Mouse (Mus musculus) mouse embryonic stem cell (cell line): ENCODE results near the gene Mtmr12.

ENCODE experiments used
- in situ Hi-C, 2 experiments: fragments of 300-500 bp; cut with MboI; formaldehyde crosslinking; loops; 1 replicate in 1 of 2; 3 replicates in 1 of 2; pipeline ENCODE4 v1.14.3; 2019 to 2020; ENCODE audit warnings: low sequenced_read_pairs in 2 of 2, low pct_unique_long_range_greater_than_20kb in 1 of 2, mixed read lengths in 1 of 2; ENCODE audit not compliant: unreplicated experiment in 1 of 2

Gene Mtmr12

DNA sequence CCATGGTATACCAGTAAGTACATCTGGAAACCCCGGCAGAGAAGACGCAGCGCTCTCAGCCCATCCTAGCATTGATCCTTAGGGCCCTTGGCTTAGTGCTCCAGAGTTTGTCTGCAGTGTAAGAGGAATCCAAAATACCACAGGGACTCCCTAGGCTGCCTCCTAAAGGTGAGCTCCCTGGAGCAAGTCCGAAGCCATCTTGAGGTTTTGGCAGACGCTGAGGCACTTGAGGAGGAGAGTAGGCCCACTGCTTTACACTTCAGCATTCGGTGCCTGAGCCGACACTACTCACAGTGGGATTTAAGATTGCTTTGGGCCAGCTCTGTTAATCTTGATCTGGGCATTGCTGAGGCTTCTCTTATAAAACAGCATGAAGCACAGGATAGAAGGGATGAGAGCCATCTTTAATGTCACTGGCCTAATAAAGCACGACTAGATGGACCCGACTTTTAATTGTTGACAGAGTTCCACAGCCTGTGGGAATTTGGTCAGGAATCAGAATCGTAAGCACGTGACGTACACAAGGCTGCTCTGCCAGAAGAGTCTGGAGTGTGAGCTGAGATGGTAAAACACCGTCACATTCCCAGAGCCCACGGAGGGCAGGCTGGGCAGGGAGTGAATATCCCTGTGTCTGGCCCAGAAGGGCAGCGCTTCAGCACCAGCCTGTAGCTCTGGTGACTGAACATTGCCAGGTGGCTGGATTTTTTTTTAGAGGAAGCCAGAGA is 46.8 kb downstream of the Mtmr12 start:
- in situ Hi-C loops: no loop called here

GRCm38 (mm10) chr15:12252141-12252489 is 47.3 kb downstream of the Mtmr12 start:
- in situ Hi-C loops: no loop called here

GRCm38 (mm10) chr15:12257730-12258494 is 53.1 kb downstream of the Mtmr12 start:
- in situ Hi-C loops: no loop called here

- in situ Hi-C loops: no loop called here
These were observed 58.2 kb downstream of the Mtmr12 start for GRCm38 (mm10) chr15:12263056-12263455.

DNA sequence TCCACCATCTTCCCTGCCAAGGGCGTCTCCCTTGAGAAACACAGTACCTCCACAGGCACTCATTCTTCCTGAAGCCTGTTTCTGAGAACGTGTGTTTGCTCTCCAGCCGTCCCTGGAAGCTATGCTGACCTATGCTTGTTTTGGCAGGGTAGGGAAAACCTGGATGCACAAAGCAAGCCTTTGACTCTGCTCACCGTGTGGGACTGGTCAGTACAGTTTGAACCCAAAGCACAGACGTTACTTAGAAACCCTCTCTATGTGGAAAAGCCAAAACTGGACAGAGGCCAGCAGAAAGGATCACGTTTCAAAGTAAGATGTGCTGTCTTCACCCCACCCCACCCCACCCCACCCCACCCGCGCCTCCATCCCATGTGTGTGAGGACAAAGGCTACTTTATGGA is 61.6 kb downstream of the Mtmr12 start:
- in situ Hi-C loops: no loop called here

DNA sequence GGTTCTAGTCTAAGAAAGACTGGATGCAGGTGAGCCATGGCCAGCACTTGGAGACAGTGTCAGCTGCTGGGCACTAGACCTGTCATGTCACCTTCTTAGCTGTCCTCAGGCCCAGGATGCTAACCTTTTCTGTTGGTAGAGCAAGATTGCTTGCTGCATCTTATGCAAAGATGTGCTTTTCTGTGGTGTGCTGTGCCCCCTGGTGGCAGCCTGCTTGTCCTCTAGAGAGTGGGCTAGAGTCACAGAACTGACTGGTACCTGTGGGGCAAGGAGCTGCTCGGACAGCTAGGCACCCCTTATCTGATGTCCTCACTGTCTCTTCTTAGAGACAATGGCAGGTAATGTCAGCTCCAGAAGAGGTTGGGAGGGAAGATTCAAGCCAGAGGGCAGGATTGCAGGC is 63.2 kb downstream of the Mtmr12 start:
- in situ Hi-C loops: no loop called here

- in situ Hi-C loops: no loop called here
These were observed 66.5 kb downstream of the Mtmr12 start for GRCm38 (mm10) chr15:12271340-12271739.

DNA sequence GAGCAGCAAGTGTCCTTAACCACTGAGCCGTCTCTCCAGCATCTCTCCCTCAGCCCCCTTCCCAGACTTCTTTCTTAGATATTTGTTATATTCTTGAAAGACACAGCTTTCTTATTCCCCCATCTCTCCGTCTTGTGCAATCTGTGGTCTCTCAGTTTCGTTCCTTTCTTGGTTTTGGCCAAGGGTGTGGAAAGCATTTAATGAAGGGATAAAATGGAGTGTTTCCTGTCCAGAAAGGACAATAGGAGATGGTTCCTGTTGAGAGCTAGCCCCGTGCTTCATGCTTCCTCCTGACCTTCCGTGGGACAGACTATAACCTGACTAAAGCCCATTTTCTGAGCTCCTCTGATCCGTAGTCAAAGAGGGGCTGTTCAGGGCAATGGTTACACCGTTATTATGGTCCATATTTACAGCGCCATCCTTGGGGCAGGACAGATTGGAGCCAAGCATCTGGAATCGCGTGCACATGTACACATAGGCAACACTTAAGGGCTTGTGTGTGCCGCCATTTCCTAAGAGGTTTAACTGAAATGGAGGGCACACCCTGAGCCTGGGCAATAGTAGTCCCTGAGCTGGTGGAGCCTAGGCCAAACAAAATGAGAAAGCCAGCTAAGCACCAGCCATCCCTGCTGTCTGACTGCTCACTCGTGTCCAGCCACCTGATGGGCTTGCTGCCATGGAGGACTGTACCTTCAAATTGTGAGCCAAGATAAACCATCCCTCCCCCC is 68.7 kb downstream of the Mtmr12 start:
- in situ Hi-C loops: no loop called here

DNA sequence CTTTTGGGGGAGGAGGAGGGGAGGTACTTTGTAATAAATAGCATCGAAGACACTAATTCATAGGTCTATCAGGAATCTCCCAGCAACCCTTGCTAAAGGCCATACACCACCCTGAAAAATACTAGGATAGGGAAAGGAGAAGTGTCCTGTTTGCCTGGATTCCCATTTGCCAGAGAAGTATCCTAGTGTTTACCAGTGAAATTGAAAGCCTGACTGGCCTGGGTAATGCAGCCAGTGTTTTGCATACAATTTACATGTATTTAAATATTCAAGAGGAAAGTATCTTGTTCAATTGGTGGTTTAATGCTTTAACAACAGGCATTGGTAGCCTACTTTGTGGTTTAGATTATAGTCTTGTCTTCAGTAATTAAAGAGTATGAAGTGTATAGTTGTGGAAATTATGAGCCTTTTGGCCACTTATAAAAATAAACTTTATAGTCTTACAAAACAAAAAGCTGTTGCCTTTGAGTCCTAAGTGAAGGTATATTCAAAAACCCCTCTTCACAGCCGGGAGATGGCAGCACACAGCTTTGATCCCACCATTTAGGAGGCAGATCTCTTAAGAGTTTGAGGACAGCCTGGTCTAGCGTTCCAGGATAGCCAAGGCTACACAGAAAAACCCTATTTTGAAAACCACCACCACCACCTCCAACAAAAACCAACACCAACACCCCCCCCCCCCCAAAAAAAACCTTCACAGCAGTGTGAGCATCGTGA is 69.4 kb downstream of the Mtmr12 start:
- in situ Hi-C loops: no loop called here

- in situ Hi-C loops: no loop called here
These were observed 70.3 kb downstream of the Mtmr12 start for GRCm38 (mm10) chr15:12275091-12275623.

- in situ Hi-C loops: no loop called here
These were observed 75.0 kb downstream of the Mtmr12 start for GRCm38 (mm10) chr15:12279816-12280215.

DNA sequence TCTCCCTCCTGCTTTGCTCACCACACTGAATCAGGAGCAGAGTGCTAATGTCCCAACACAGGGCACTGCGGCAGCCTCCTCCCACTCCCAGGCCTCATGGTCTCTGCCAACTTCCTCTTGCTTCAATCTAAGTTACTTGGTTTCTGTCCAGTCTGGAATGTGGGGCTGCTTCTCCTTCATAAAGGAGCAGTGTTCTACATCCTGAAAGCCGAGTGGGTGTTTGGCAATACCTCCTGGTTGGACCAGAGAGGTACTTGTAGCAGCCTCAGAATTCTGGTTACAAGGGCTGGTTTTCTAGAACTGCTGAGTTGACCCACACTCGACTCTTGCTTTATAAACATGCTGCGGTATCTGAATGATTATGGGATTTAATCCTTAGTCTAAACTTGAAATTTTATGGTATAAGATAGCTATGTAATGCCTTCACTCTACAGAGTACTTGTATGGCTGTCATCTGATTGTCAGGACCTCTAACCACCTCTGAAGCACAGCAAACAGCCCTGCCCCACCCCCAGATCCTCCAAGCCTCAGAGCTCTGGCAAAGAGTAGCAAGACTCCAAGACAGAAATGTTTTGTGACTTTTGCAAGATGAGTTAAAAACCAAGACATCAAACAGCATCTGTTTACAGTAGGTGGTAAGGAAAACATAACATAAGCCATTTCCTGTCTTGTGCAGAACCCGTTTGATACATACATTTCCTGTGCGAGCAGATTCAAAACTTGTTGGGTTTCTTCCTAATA is 80.1 kb downstream of the Mtmr12 start:
- in situ Hi-C loops: no loop called here

DNA sequence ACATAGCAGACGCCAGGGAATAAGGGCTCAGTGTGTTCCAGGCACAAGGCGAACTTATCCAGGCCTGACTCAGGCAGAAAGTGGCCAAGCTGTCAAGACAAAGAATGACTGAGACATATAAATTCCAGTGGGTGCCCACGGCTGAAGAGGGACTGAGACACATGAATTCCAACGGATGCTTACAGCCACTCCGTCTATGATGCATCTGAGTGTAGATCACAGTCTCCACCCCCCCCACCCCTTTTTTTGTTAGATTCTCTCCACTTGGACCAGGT is 80.6 kb downstream of the Mtmr12 start:
- in situ Hi-C loops: no loop called here

DNA sequence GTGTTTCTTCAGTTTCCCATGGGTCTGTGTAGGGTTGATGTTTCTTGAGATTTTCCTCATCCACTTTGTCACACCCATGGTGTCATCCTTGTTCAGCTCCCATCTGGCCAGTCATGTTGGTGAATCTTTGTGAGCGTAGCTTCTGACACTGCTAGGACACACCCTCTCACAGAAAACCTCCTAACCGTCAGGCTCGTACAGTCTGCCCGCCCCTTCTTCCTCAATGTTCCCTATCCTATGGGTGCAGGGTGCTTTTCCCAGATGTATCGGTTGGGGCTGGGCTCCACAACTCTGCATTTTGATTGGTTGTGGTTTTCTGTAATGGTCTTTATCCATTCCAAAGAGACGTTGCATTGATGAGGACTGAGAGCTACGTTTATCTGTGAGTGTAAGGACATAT is 85.5 kb downstream of the Mtmr12 start:
- in situ Hi-C loops: no loop called here

- in situ Hi-C loops: no loop called here
These were observed 86.9 kb downstream of the Mtmr12 start for GRCm38 (mm10) chr15:12291757-12292156.

GRCm38 (mm10) chr15:12296228-12296627 is 91.4 kb downstream of the Mtmr12 start:
- in situ Hi-C loops: no loop called here

DNA sequence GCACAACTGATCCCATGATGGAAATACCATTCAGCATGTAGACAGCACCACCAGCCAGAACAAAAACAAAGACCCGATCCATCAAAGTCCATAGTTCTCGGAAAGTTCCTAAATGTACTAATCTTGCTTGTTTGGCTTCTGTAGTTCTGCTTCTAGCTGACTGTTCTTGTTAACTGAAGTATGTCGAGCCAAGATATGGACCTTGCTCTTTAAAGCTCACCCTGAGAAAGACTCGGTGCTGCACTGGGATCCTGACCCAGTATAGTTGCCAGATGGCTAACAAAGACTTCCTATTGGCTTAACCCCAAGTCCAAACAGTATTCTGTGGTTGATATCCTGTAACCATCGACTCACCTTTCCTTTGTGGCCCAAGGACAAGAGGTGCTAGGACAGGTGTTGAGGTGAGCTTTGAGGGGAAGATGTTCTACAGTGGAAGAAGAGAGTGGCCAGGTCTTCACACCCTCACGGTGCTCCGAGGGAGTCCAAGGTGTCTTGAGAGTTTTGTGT is 93.5 kb downstream of the Mtmr12 start:
- in situ Hi-C loops: no loop called here

- in situ Hi-C loops: no loop called here
These were observed 96.9 kb downstream of the Mtmr12 start for GRCm38 (mm10) chr15:12301771-12302170.
